Mouse (Mus musculus): ENCODE data around the gene Smco4.
A peak's percentile ranks its signal among the peaks of the same experiment; 100 is the strongest.

DNA sequence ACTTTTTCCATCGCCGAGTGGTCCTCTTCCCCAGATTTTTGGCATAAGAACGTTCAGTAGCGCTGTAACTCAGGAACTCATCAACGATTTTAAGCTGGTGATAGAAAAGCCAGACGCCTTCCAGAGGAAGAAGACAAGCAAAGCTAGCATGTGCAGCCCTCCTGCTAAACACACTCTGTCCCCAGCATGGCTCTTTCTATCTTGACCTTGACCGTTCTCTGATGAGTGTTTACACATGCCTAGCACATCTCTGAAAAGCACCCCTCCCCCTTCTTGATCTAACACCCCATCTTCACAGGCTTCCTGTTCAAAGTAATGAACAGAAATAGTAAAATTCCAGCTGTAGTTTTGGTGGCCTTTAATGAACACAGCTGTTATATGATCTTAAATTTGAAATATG is 35.1 kb downstream of the Smco4 start:
- 0 out of 2 replicates have a peak, but pooled peaks have one; percentile 14 for TF ChIP-seq POLR2A (IDR thresholded peaks at IDR 0.05; ENCODE audit: insufficient read depth, low read depth, low read length)
- no peak for TF ChIP-seq CTCF (IDR thresholded peaks at IDR 0.05)
- 0 out of 2 replicates have a peak, but pooled peaks have one; percentile 47 for TF ChIP-seq EP300 (IDR thresholded peaks at IDR 0.05; ENCODE audit: insufficient read depth, low read depth, low read length)

Measured in heart, adult 2 months (tissue).